Mouse (Mus musculus) heart, embryonic 13.5 days (tissue): ENCODE results near the gene Reg3d. TPM values are rescaled to one million over a fixed set of nuclear protein-coding genes. Genes with fewer than 3 reads are reported as not detected.
"Not testable (repeated sequence)": the region's sequence is repeated elsewhere in the genome, so short reads cannot be mapped to it uniquely, and the experiment has no call there.

ENCODE experiments used
- ATAC-seq: fragments of 200-750 bp; cut with Nextera tagmentation; 2 replicates; pipeline ENCODE4 v1.8.0; 2017; ENCODE audit warnings: moderate TSS enrichment; ENCODE audit not compliant: insufficient number of reproducible peaks, low FRiP score, low TSS enrichment; ENCODE audit errors: extremely low read depth
- H3K27ac ChIP-seq: fragments of 300-500 bp; sonication (generic); replicated peaks from 2 replicates; pipeline ENCODE4 v1.5.1; 2015; ENCODE audit warnings: moderate library complexity, mild to moderate bottlenecking, inconsistent platforms
- H3K27me3 ChIP-seq: fragments of 300-500 bp; sonication (generic); replicated peaks from 2 replicates; pipeline ENCODE4 v1.6.1; 2015; ENCODE audit warnings: mild to moderate bottlenecking, inconsistent platforms
- H3K36me3 ChIP-seq: fragments of 300-500 bp; sonication (generic); 2 replicates; pipeline ENCODE4 v1.6.1; 2015; ENCODE audit warnings: mild to moderate bottlenecking, inconsistent platforms
- H3K4me1 ChIP-seq: fragments of 300-500 bp; sonication (generic); 2 replicates; pipeline ENCODE4 v1.6.1; 2015; ENCODE audit warnings: inconsistent platforms
- H3K4me2 ChIP-seq: fragments of 300-500 bp; sonication (generic); 2 replicates; pipeline ENCODE4 v1.6.1; 2015; ENCODE audit warnings: inconsistent platforms, mild to moderate bottlenecking, moderate library complexity
- H3K4me3 ChIP-seq: fragments of 300-500 bp; sonication (generic); 2 replicates; pipeline ENCODE4 v1.5.1; 2015; ENCODE audit warnings: moderate library complexity, mild to moderate bottlenecking, inconsistent platforms
- H3K9ac ChIP-seq: fragments of 300-500 bp; sonication (generic); 2 replicates; pipeline ENCODE4 v1.6.1; 2015; ENCODE audit warnings: inconsistent platforms, mild to moderate bottlenecking, moderate library complexity
- H3K9me3 ChIP-seq: fragments of 300-500 bp; sonication (generic); 2 replicates; pipeline ENCODE4 v1.6.1; 2016; ENCODE audit warnings: inconsistent platforms
- WGBS: fragments of 180-500 bp; shearing (Covaris S2); methylation state at CpG from one replicate; pipeline ENCODE4 v1.1.7; 2015; ENCODE audit warnings: mixed read lengths; 5-methylcytosine and 5-hydroxymethylcytosine counted together
- polyA plus RNA-seq: library from polyadenylated mRNA; unstranded; fragments of >200 nt; fragmentation: Nextera tagmentation; extraction: Ambion mirVana; gene quantifications from 2 replicates; pipeline ENCODE4 v1.2.1, GENCODE M21; 2015

Reg3d gene
- polyA plus RNA-seq = not detected in 2 replicates

- no peak within 1 kb of the TSS for H3K9ac ChIP-seq
- no peak for ATAC-seq
- H3K4me1 ChIP-seq = no peaks in the 10 kb centered on the region
- no peaks in the 10 kb centered on the region for H3K36me3 ChIP-seq
- no peaks in the 10 kb centered on the region for H3K27me3 ChIP-seq
- H3K27ac ChIP-seq = no peak within 1 kb of the TSS
- no peak within 1 kb of the TSS for H3K4me2 ChIP-seq
- H3K9me3 ChIP-seq = no peaks in the 10 kb centered on the region
- WGBS = 52% methylated on average over 2 of the region's 2 CpGs
- no peak within 1 kb of the TSS for H3K4me3 ChIP-seq
These were observed at the start of gene Reg3d for GRCm38 (mm10) chr6:78378765-78379164. Reg3d (minus strand) TSS chr6:78378865.

GRCm38 (mm10) chr6:78425497-78425896 is 46.8 kb upstream of the Reg3d start:
- Histone ChIP-seq H3K36me3 (no peaks in the 10 kb centered on the region), H3K27me3 (no peaks in the 10 kb centered on the region), H3K27ac (no peak overlapping the region), H3K4me3 (no peak overlapping the region), H3K9ac (no peak overlapping the region), H3K9me3 (no peaks in the 10 kb centered on the region), H3K4me2 (no peak overlapping the region), H3K4me1 (no peaks in the 10 kb centered on the region)
- WGBS = 61% methylated on average over 3 of the region's 3 CpGs
- ATAC-seq = no peak

- not testable (repeated sequence) for H3K9ac ChIP-seq, H3K36me3 ChIP-seq, H3K4me3 ChIP-seq, H3K27ac ChIP-seq, H3K4me1 ChIP-seq, H3K4me2 ChIP-seq, H3K27me3 ChIP-seq, H3K9me3 ChIP-seq, ATAC-seq
These were observed 43.7 kb upstream of the Reg3d start, which contains the start of gene Reg1 for GRCm38 (mm10) chr6:78422411-78422810. Reg1 (plus strand) TSS chr6:78422711.

- not testable (repeated sequence) for H3K4me2 ChIP-seq, ATAC-seq, H3K27me3 ChIP-seq, H3K4me1 ChIP-seq, H3K9me3 ChIP-seq, H3K9ac ChIP-seq, H3K27ac ChIP-seq, H3K4me3 ChIP-seq, H3K36me3 ChIP-seq
- 82% methylated on average over 4 of the region's 17 CpGs for WGBS
These were observed 16.7 kb upstream of the Reg3d start, which contains the start of gene Reg2 for GRCm38 (mm10) chr6:78395323-78395722. Reg2 (plus strand) TSS chr6:78395623.

- Histone ChIP-seq H3K9me3 (no peaks in the 10 kb centered on the region), H3K4me2 (no peak overlapping the region), H3K9ac (no peak overlapping the region), H3K4me1 (no peaks in the 10 kb centered on the region), H3K27me3 (no peaks in the 10 kb centered on the region), H3K27ac (no peak overlapping the region), H3K4me3 (no peak overlapping the region), H3K36me3 (no peaks in the 10 kb centered on the region)
- 76% methylated on average over 3 of the region's 3 CpGs for WGBS
- ATAC-seq = no peak
These were observed 6.9 kb upstream of the Reg3d start for GRCm38 (mm10) chr6:78385609-78386008.

GRCm38 (mm10) chr6:78380409-78380808 is 1.7 kb upstream of the Reg3d start, which contains the start of gene Reg3a:
Reg3a (plus strand) TSS chr6:78380709.
- Histone ChIP-seq H3K27me3 (no peaks in the 10 kb centered on the region), H3K9me3 (no peaks in the 10 kb centered on the region), H3K36me3 (no peaks in the 10 kb centered on the region), H3K9ac (no peak within 1 kb of the TSS), H3K4me3 (no peak within 1 kb of the TSS), H3K4me1 (no peaks in the 10 kb centered on the region), H3K27ac (no peak within 1 kb of the TSS), H3K4me2 (no peak within 1 kb of the TSS)
- ATAC-seq = no peak

- Histone ChIP-seq H3K4me1 (no peaks in the 10 kb centered on the region), H3K9ac (no peak within 1 kb of the TSS), H3K9me3 (no peaks in the 10 kb centered on the region), H3K4me2 (no peak within 1 kb of the TSS), H3K4me3 (no peak within 1 kb of the TSS), H3K27ac (no peak within 1 kb of the TSS), H3K36me3 (no peaks in the 10 kb centered on the region), H3K27me3 (no peaks in the 10 kb centered on the region)
- ATAC-seq = no peak
- 76% methylated on average over 2 of the region's 2 CpGs for WGBS
These were observed 8.3 kb downstream of the Reg3d start, which contains the start of gene Reg3b for GRCm38 (mm10) chr6:78370357-78370756. Reg3b (plus strand) TSS chr6:78370657.

GRCm38 (mm10) chr6:78361971-78362563 is 16.6 kb downstream of the Reg3d start:
- Histone ChIP-seq H3K27ac (no peak overlapping the region), H3K36me3 (no peaks in the 10 kb centered on the region), H3K4me1 (no peaks in the 10 kb centered on the region), H3K4me3 (no peak overlapping the region), H3K4me2 (no peak overlapping the region), H3K27me3 (no peaks in the 10 kb centered on the region), H3K9me3 (no peaks in the 10 kb centered on the region), H3K9ac (no peak overlapping the region)
- no peak for ATAC-seq
- 47% methylated on average over 2 of the region's 2 CpGs for WGBS

- Histone ChIP-seq H3K27ac (no peak overlapping the region), H3K9ac (no peak overlapping the region), H3K4me2 (no peak overlapping the region), H3K4me3 (no peak overlapping the region), H3K36me3 (no peaks in the 10 kb centered on the region), H3K9me3 (no peaks in the 10 kb centered on the region), H3K27me3 (no peaks in the 10 kb centered on the region), H3K4me1 (no peaks in the 10 kb centered on the region)
- WGBS = 58% methylated on average over 2 of the region's 2 CpGs
- ATAC-seq = no peak
These were observed 37.0 kb downstream of the Reg3d start for GRCm38 (mm10) chr6:78341689-78342088.

GRCm38 (mm10) chr6:78340296-78340695 is 38.4 kb downstream of the Reg3d start:
- Histone ChIP-seq H3K27me3 (no peaks in the 10 kb centered on the region), H3K4me1 (no peaks in the 10 kb centered on the region), H3K9me3 (no peaks in the 10 kb centered on the region), H3K4me2 (no peak overlapping the region), H3K9ac (no peak overlapping the region), H3K4me3 (no peak overlapping the region), H3K27ac (no peak overlapping the region), H3K36me3 (no peaks in the 10 kb centered on the region)
- ATAC-seq = no peak

GRCm38 (mm10) chr6:78331919-78332569 is 46.6 kb downstream of the Reg3d start:
- no peak overlapping the region for H3K4me2 ChIP-seq
- WGBS = 28% methylated on average over 7 of the region's 7 CpGs
- H3K9ac ChIP-seq = no peak overlapping the region
- ATAC-seq = no peak
- no peaks in the 10 kb centered on the region for H3K4me1 ChIP-seq
- H3K4me3 ChIP-seq = no peak overlapping the region
- H3K36me3 ChIP-seq = no peaks in the 10 kb centered on the region
- no peaks in the 10 kb centered on the region for H3K9me3 ChIP-seq
- H3K27me3 ChIP-seq = no peaks in the 10 kb centered on the region
- H3K27ac ChIP-seq = no peak overlapping the region

GRCm38 (mm10) chr6:78329166-78329565 is 49.5 kb downstream of the Reg3d start:
- Histone ChIP-seq H3K4me2 (no peak overlapping the region), H3K4me3 (no peak overlapping the region), H3K36me3 (no peaks in the 10 kb centered on the region), H3K27ac (no peak overlapping the region), H3K9ac (no peak overlapping the region), H3K27me3 (no peaks in the 10 kb centered on the region), H3K9me3 (no peaks in the 10 kb centered on the region), H3K4me1 (no peaks in the 10 kb centered on the region)
- ATAC-seq = no peak
- WGBS = 69% methylated on average over 2 of the region's 2 CpGs
